Mouse (Mus musculus) natural killer cell, adult 2 months (primary cell): ENCODE results near the gene Tmem248.

ENCODE experiments used
- DNase-seq, 2 experiments: peaks; one replicate each; pipeline ENCODE4 v3.0.0; 2022; ENCODE audit warnings: low spot score in 2 of 2

Tmem248 gene

DNA sequence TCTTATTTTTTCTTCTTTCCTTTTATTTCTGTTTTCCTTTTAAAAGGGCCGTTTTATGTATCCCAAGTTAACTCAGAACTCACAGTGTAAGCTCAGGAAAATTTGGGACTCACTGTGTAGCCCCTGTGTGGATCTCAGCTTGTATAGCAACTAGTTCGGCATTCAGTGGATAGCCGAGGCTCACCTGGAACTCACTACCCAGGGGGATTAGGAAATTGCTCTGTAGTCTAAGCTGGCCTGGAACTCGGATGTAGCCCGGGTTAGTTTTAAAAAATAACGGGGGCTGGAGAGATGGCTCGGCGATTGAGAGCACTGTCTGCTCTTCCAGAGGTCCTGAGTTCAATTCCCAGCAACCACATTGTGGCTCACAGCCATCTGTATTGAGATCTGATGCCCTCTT, 40.4 kb downstream of the Tmem248 start:
- no peak for DNase-seq

DNA sequence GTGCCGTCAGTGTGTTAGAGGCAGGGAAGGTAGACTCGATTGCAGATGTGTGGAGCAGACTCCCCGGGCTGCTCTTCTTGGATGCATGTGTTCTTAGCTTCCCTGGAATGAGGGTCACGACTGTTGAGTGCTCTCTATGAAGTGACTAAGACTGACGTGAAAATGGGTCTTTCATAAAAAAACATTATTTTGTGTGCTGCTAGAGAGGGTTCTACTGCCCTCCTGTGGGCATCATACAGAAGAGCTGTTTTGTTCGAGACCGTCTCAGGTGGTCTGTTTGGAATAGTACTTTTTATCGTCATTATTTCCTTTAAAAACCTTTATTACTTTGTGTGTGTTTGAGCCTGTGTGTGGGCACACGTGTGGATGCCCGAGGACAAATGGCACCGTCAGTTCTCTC, 46.6 kb downstream of the Tmem248 start:
- DNase-seq = no peak

GRCm38 (mm10) chr5:130264433-130265005, 47.6 kb downstream of the Tmem248 start:
- no peak for DNase-seq

DNA sequence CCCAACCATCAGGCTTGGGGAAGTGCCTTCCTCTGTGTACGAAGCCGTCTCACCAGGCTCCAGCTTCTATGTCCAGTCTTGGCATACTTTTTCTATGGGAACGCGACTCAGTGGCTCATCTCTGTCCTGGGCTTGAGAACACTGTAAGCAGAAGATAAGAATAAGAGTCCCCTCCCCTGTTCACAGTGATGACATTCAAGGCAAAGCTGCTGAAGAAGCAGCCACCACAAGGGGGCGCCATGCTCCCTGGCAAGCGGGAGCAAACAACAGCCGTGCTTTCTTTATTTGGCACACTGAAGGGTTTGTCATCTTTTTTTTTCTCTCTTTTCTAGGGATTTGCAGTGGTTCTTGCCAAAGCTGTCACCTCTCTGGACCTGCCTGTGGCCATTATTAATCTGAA, 49.8 kb downstream of the Tmem248 start:
- peak in 1 of 2 experiments; percentile 28 for DNase-seq

GRCm38 (mm10) chr5:130267316-130267715, 50.4 kb downstream of the Tmem248 start:
- peak in 1 of 2 experiments; percentile 17 for DNase-seq

DNA sequence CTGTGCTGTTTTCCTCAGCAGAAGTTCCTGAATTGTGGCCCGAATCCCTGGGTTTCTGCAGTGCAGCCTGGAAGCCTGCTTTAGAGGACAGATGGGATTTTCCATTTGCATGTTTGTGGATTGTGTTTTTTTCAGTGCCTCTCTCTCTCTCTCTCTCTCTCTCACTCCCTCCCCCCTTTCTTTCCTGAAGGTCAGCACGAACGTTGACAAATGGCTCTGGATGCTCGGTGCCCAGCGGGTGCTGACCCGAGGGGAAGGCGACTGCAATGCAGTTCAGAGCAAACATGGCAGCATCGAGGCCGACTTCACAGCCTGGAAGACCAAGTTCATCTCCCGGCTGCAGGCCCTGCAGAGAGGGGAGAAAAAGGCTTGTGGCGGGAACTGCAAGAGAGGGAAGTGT, 52.1 kb downstream of the Tmem248 start:
- DNase-seq = no peak

DNA sequence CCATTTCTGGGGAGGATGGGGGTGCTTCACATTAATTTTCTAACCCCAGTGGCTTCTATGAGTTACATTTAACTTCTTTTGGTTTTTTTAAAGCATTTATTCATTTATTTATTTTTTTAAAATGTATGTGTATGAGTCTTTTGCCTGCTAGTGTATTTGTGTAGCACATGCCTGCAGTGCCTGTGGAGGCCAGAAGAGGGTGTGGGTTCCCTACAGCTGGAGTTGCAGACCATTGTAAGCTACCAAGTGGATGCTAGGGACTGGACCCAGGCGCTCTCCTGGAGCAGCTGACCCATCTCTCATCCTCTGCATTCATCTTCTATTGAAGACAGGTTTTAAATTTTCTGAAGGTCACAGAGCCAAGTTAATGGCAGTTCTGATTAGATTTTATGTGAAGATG, 55.5 kb downstream of the Tmem248 start:
- no peak for DNase-seq

DNA sequence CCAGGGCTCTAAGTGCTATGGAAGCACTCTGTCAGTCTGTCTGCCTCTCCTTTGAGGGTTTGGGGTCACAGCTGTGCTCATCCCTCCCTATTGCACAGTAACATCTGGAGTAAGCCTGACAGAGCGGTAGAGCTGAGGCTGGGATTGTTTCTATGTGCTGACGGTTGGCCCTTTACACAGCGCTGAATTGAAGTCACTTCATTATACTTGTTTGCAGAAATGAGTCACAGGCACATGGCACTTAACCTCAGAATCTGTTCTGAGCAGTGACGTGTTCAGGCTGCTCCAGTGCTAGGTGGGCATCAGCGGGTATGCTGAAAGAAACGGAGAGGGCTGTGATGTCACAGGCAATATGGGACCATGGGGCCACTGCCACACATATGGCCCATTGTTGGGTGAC, 56.2 kb downstream of the Tmem248 start:
- no peak for DNase-seq

GRCm38 (mm10) chr5:130275509-130275908, 58.6 kb downstream of the Tmem248 start:
- DNase-seq = peak in 1 of 2 experiments; percentile 16

DNA sequence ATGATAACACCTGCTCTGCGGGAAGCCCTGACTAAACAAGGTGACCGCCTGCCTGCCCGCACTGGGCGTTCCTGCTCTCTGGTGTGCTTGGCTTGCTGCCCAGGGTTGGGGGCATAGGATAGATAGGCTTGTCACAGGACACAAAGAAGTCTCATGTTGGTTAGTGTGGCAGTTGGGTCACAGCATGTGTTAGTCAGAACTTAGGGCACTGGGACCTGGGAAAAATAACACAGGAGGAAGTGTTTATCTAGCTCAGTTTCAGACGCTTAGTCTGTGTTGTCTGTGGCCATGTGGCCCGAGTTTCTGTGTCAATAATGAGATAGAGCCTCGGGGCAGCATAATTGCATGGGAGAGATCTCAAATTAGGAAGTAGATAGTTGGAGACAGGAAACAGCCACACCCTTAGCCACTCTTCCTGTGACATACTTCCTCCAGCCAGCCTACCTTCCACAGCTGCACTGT, 61.2 kb downstream of the Tmem248 start:
- peak in 1 of 2 experiments; percentile 13 for DNase-seq

- no peak for DNase-seq
Observed at GRCm38 (mm10) chr5:130283079-130283732, 66.3 kb downstream of the Tmem248 start.

DNA sequence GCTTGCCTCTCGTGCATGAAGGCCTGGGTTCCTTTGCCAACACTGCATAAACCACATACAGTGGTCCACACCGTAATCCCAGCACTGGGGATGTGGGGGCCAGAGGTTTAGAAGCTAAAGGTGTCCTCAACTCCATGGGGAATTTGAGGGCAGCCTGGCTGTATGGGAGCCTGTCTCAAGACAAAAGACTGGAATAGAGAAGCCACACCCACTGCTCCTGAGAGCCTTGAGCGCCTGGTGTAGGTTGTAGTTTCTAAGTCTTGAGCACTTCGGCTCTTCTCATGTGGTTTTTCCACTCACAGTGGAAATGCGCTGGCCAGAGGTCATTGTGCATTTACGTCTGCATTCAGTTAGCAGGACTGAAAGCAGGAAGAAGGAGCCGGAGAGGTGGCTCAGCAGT, 71.2 kb downstream of the Tmem248 start:
- DNase-seq = no peak

DNA sequence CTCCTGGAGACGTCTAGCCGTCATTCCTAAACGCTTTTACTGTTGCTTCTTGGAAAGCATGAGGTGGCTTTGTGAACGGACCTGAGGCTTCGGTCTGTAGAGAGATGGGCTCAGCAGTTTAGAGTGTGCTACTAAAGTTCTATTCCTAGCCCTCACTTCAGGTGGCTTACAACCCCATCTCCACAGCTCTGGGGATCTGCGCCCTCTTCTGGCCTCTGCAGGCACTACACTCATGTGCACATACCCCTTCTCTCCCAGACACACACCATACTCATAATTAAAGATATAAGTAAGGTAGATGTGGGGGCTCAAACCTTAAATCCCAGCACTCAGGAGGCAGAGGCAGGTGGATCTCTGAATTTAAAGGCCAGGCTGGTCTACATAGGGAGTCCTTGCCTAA, 73.4 kb downstream of the Tmem248 start:
- DNase-seq = no peak

GRCm38 (mm10) chr5:130290775-130291174, 73.9 kb downstream of the Tmem248 start:
- no peak for DNase-seq

GRCm38 (mm10) chr5:130292976-130293375, 76.1 kb downstream of the Tmem248 start:
- DNase-seq = no peak
